Mouse (Mus musculus) spleen, adult 2 months (tissue): ENCODE data around the gene Nxpe4. TPM values are rescaled to one million over a fixed set of nuclear protein-coding genes. Genes with fewer than 3 reads are reported as not detected.
"Not testable (repeated sequence)": the region's sequence is repeated elsewhere in the genome, so short reads cannot be mapped to it uniquely, and the experiment has no call there.

Source experiments
- DNase-seq, 2 experiments: peaks; one replicate each; pipeline versions ENCODE4 v3.0.0 to v3.0.0-alpha.2; 2012 to 2021; ENCODE audit warnings: low spot score in 2 of 2, low read depth in 1 of 2
- H3K27ac ChIP-seq: fragments of 200-500 bp; 2 replicates; pipeline ENCODE4 v1.5.1; 2012; ENCODE audit warnings: low read length, inconsistent platforms; ENCODE audit not compliant: insufficient read depth
- H3K27me3 ChIP-seq: fragments of 200-500 bp; 2 replicates; pipeline ENCODE4 v1.6.1; 2012; ENCODE audit warnings: mild to moderate bottlenecking, moderate library complexity, low read length, inconsistent platforms; ENCODE audit not compliant: control insufficient read depth, insufficient read depth
- H3K36me3 ChIP-seq: fragments of 200-500 bp; 2 replicates; pipeline ENCODE4 v1.6.1; 2012; ENCODE audit warnings: mild to moderate bottlenecking, low read length, inconsistent platforms; ENCODE audit not compliant: control insufficient read depth, insufficient read depth
- H3K4me1 ChIP-seq: fragments of 200-500 bp; 2 replicates; pipeline ENCODE4 v1.6.1; 2011; ENCODE audit warnings: inconsistent platforms; ENCODE audit not compliant: control insufficient read depth, insufficient read depth, insufficient read length
- H3K4me3 ChIP-seq: fragments of 200-500 bp; 2 replicates; pipeline ENCODE4 v1.5.1; 2011; ENCODE audit warnings: mild to moderate bottlenecking, inconsistent platforms; ENCODE audit not compliant: insufficient read depth, insufficient read length; ENCODE audit errors: extremely low read depth
- CTCF ChIP-seq: fragments of 200-500 bp; IDR thresholded peaks from 2 replicates; pipeline ENCODE4 v1.5.1; 2011; ENCODE audit warnings: mild to moderate bottlenecking, inconsistent platforms; ENCODE audit not compliant: insufficient read depth, insufficient read length, insufficient replicate concordance; ENCODE audit errors: extremely low read depth
- POLR2A ChIP-seq: fragments of 200-500 bp; IDR thresholded peaks from 2 replicates; pipeline ENCODE4 v1.6.1; 2011; ENCODE audit warnings: low read depth, low read length, inconsistent platforms
- WGBS: fragments of 180-500 bp; shearing (Covaris S2); methylation state at CpG from one replicate; pipeline ENCODE4 v1.1.7; 2018; 5-methylcytosine and 5-hydroxymethylcytosine counted together
- polyA plus RNA-seq: library from polyadenylated mRNA; depleted of rRNA; stranded (reverse); fragments of >200 nt; gene quantifications from 2 replicates; pipeline ENCODE4 v1.2.3, GENCODE M21; 2012

Nxpe4 gene
- polyA plus RNA-seq, 1 experiment: 1.4 TPM

DNA sequence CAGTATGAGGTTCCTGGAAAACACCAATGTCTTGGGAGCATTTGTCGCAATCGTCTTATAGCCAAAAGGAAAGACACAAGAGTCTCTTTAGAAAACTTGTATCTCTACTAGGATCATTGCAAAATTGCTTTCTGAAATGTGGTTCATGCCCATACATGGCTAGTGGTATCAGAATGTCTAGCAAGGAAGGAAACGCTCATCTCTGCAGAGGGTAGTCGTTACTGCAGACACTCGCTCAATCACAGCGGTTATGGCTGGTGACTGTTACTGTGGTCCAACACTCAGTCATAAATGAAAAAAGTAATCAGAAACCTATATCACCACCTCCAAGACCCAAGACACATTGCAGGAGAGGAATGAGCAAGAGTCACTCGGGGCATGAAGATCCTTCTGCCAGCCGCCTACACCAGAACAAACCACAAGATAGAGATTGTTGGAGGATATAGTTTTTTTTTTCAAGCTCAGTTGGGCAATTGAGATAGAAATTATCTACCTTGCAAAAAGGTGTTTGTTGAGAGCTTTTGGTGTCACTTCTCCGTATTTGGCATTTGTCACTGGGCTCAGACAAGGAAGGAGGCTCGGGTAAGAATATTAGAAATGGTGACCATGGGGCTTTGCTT lies 241.9 kb downstream of the Nxpe4 start:
- Histone ChIP-seq H3K27ac (no peak overlapping the region), H3K27me3 (no peaks in the 10 kb centered on the region), H3K4me1 (no peaks in the 10 kb centered on the region), H3K36me3 (peaks cover 5% of the 10 kb centered on the region), H3K4me3 (no peak overlapping the region)
- no peak for TF ChIP-seq POLR2A
- TF ChIP-seq CTCF: no peak
- DNase-seq: no peak
- WGBS: 65% methylated on average over 10 of the region's 10 CpGs

DNA sequence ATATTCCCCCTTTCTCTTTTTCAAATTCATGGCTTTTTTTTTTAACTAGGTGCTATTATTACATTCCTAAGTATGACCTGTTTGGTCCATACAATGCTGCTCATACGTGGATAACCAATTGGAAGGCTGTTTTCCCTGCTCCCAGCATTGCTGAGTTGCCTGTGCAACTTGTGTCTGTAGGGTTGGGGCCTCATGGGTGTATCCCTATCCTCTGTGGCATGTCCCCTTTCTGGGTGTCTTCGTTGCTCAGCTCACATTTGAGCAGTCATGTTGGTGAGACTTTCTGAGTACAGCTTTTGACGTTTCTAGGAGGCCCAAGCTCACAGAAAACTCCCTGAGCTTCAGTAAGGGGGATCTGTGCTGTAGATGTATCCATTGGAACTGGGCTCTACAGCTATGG lies 242.9 kb downstream of the Nxpe4 start:
- no peaks in the 10 kb centered on the region for H3K27me3 ChIP-seq
- TF ChIP-seq CTCF: no peak
- TF ChIP-seq POLR2A: no peak
- DNase-seq: no peak
- H3K4me3 ChIP-seq: no peak overlapping the region
- no peak overlapping the region for H3K27ac ChIP-seq
- peaks cover 5% of the 10 kb centered on the region for H3K36me3 ChIP-seq
- no peaks in the 10 kb centered on the region for H3K4me1 ChIP-seq
- WGBS: 75% methylated on average over 3 of the region's 3 CpGs

DNA sequence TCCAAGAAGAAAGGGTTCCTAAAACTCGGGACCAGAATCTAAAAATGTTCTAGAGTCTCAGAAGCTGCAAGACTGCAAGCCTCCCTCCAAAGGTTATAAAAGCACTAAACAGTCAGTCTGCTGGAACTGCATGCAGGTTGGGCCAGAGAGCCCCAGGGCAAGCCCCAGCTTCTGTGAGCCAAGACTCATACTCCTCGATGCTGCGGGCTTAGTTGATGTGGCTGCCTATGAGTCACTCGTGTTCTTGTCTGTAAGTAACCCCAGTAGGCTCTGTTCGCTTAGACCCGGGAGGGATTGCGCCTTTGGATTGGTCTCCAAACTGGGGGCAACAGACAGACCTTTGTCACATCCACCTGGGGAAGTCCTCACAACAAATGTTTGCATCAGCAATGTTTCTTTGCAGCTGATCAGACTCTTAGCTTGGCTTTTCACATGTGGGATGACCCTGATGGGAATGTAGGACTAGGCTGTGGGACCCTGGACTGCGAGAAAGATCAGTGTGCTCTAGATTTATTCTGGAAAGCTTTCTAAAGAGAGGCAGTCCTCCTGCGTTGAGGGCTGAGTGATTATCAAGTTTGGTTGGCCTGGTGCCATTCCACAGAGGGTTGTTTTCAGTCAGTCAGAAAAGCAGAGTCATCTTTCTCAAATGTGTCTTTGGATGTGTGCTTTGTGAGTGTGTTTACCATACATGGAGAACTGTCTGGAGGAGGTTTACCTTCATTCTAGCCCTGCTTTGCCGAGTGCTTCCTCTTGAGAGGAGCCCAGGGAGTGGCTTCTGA lies 245.9 kb downstream of the Nxpe4 start:
- Histone ChIP-seq H3K4me3 (no peak overlapping the region), H3K36me3 (peaks cover 5% of the 10 kb centered on the region), H3K27ac (no peak overlapping the region), H3K27me3 (no peaks in the 10 kb centered on the region), H3K4me1 (no peaks in the 10 kb centered on the region)
- TF ChIP-seq CTCF (no peak), POLR2A (no peak)
- DNase-seq: no peak
- whole genome bisulfite sequencing: 74% methylated on average over 10 of the region's 10 CpGs

DNA sequence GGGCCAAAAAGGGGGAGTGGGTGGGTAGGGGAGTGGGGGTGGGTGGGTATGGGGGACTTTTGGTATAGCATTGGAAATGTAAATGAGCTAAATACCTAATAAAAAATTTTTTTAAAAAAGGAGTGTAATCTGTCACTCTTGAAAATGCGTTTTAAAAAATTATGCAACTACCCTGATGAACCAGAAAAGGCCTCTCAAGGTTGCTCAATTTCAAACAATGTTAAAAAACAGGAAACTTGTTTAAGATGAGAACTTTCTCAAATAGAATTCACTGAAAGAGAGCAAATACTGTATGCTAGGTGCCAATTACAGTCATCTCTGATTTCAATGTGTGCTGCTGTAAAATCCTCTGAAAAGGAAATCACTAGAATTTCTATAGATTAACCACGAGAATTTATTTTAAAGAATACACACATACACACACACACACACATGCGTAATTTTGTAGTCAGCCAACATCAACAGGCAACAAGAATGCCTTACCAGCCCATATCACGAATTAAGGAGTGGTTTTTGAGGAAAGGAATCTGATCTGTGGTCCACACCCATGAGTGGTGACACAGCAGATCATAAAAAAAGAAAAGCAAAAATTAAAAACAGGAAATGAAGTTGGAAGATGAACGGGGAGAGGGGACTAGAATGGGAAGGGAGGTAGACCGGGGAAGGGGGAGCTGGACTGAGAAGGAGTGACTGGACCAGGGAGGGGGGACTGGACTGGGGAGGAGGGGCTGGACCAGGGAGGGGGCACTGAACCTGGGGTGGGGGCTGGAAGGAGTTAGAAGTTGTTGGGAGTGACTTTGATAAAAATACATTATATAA lies 248.6 kb downstream of the Nxpe4 start:
- Histone ChIP-seq H3K4me3 (no peak overlapping the region), H3K4me1 (peaks cover 2% of the 10 kb centered on the region; the same call in 1 of the 2 replicates), H3K36me3 (peaks cover 3% of the 10 kb centered on the region), H3K27me3 (no peaks in the 10 kb centered on the region), H3K27ac (no peak overlapping the region)
- TF ChIP-seq POLR2A (no peak), CTCF (no peak)
- no peak for DNase-seq
- WGBS: 30% methylated on average over 6 of the region's 6 CpGs

DNA sequence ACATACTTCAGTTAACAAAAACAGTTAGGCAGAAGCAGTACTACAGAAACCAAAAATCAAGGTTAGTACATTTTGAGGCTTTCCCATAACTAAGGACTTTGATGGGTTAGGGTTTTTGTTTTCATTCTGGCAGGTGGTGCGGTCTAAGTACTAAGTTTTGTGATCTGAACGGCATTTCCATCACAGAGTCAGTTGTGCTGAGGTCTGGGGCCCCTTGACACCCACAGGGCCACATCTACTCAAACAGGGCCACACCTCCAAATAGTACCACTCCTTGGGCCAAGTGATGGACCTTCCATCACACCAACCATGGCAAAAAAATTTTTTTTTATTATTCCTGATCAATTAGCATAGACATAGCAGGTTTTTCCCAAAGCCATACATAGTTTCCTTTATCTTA lies 251.8 kb downstream of the Nxpe4 start:
- no peak for TF ChIP-seq CTCF
- no peak for TF ChIP-seq POLR2A
- Histone ChIP-seq H3K27me3 (no peaks in the 10 kb centered on the region), H3K4me1 (peaks cover 5% of the 10 kb centered on the region), H3K36me3 (no peaks in the 10 kb centered on the region; the same call in 1 of the 2 replicates), H3K4me3 (no peak overlapping the region), H3K27ac (no peak overlapping the region)
- WGBS: 50% methylated on average over 2 of the region's 2 CpGs
- DNase-seq: peak in 1 of 2 experiments; percentile 23

DNA sequence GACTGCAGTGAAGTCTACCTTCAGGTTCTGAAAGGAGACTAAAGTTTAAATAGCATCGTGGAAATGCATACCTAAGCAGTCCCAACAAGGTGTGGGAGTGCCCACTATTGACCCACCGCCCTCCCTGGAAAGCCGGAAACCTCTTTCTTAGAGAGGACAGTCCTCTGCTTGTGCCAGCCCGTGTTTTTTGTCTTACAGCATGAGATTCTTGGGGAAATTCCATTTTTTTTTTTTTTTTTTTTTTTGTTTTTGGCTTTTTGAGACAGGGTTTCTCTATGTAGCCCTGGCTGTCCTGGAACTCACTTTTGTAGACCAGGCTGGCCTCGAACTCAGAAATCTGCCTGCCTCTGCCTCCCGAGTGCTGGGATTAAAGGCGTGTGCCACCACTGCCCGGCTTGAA lies 255.5 kb downstream of the Nxpe4 start:
- 92% methylated on average over 8 of the region's 8 CpGs for WGBS
- H3K4me3 ChIP-seq, DNase-seq, H3K36me3 ChIP-seq, H3K27me3 ChIP-seq: not testable (repeated sequence)
- H3K27ac ChIP-seq: peak overlapping the region; percentile 45
- peaks cover 19% of the 10 kb centered on the region for H3K4me1 ChIP-seq
